Mouse (Mus musculus): ENCODE results near the gene Plscr5. TPM values are rescaled to one million over a fixed set of nuclear protein-coding genes. Genes with fewer than 3 reads are reported as not detected.
A peak's percentile ranks its signal among the peaks of the same experiment; 100 is the strongest.

Plscr5 gene
- polyA plus RNA-seq, 1 experiment from 2014 or later, result not detected

- 82% methylated on average over 5 of the region's 5 CpGs for WGBS
Measured at GRCm38 (mm10) chr9:92199564-92199963, 6.8 kb downstream of the Plscr5 start.

GRCm38 (mm10) chr9:92204397-92204796 is 11.7 kb downstream of the Plscr5 start:
- 41% methylated on average over 2 of the region's 2 CpGs for WGBS
- Histone ChIP-seq H3K9me3 (ENCODE audit: control insufficient read depth, low read length) (no peaks in the 10 kb centered on the region), H3K9ac (ENCODE audit: low read length) (no peak overlapping the region), H3K4me3 (ENCODE audit: low read depth, low read length) (no peak overlapping the region), H3K4me1 (ENCODE audit: control insufficient read depth, insufficient read depth, low read length) (no peaks in the 10 kb centered on the region), H3K27me3 (ENCODE audit: control insufficient read depth, insufficient read depth, low read length) (no peaks in the 10 kb centered on the region), H3K36me3 (ENCODE audit: control insufficient read depth, insufficient read depth, low read length) (no peaks in the 10 kb centered on the region), H3K4me2 (ENCODE audit: low read depth, severe bottlenecking) (no peak overlapping the region), H3K27ac (replicated peaks; ENCODE audit: low read depth, low read length) (no peak overlapping the region)
- ATAC-seq (ENCODE audit: insufficient number of reproducible peaks, low FRiP score, low TSS enrichment, low read depth), result no peak
- no peak for DNase-seq (ENCODE audit: low spot score)

More at GRCm38 (mm10) chr9:92199564-92199963, 6.8 kb downstream of the Plscr5 start:
- Histone ChIP-seq H3K9me3 (ENCODE audit: control insufficient read depth, low read length) (no peaks in the 10 kb centered on the region), H3K36me3 (ENCODE audit: control insufficient read depth, insufficient read depth, low read length) (no peaks in the 10 kb centered on the region), H3K4me2 (ENCODE audit: low read depth, severe bottlenecking) (no peak overlapping the region), H3K4me1 (ENCODE audit: control insufficient read depth, insufficient read depth, low read length) (no peaks in the 10 kb centered on the region), H3K27me3 (ENCODE audit: control insufficient read depth, insufficient read depth, low read length) (no peaks in the 10 kb centered on the region), H3K4me3 (ENCODE audit: low read depth, low read length) (no peak overlapping the region), H3K9ac (ENCODE audit: low read length) (no peak overlapping the region), H3K27ac (replicated peaks; ENCODE audit: low read depth, low read length) (no peak overlapping the region)
- DNase-seq (ENCODE audit: low spot score) (no peak), ATAC-seq (ENCODE audit: insufficient number of reproducible peaks, low FRiP score, low TSS enrichment, low read depth) (no peak)

- Histone ChIP-seq H3K4me2 (ENCODE audit: low read depth, severe bottlenecking) (no peak overlapping the region), H3K27ac (replicated peaks; ENCODE audit: low read depth, low read length) (no peak overlapping the region), H3K27me3 (ENCODE audit: control insufficient read depth, insufficient read depth, low read length) (no peaks in the 10 kb centered on the region), H3K9me3 (ENCODE audit: control insufficient read depth, low read length) (no peaks in the 10 kb centered on the region), H3K9ac (ENCODE audit: low read length) (no peak overlapping the region), H3K4me1 (ENCODE audit: control insufficient read depth, insufficient read depth, low read length) (no peaks in the 10 kb centered on the region), H3K36me3 (ENCODE audit: control insufficient read depth, insufficient read depth, low read length) (no peaks in the 10 kb centered on the region), H3K4me3 (ENCODE audit: low read depth, low read length) (no peak overlapping the region)
- 65% methylated on average over 4 of the region's 4 CpGs for WGBS
- DNase-seq (ENCODE audit: low spot score) (peak; percentile 34), ATAC-seq (ENCODE audit: insufficient number of reproducible peaks, low FRiP score, low TSS enrichment, low read depth) (no peak)
Measured at GRCm38 (mm10) chr9:92207307-92207706, 14.6 kb downstream of the Plscr5 start.

GRCm38 (mm10) chr9:92207757-92208156 is 15.0 kb downstream of the Plscr5 start:
- H3K4me3 ChIP-seq (ENCODE audit: low read depth, low read length), result no peak overlapping the region
- 88% methylated on average over 8 of the region's 8 CpGs for whole genome bisulfite sequencing
- DNase-seq (ENCODE audit: low spot score) (no peak), ATAC-seq (ENCODE audit: insufficient number of reproducible peaks, low FRiP score, low TSS enrichment, low read depth) (no peak)
- no peaks in the 10 kb centered on the region for H3K27me3 ChIP-seq (ENCODE audit: control insufficient read depth, insufficient read depth, low read length)
- H3K9me3 ChIP-seq (ENCODE audit: control insufficient read depth, low read length), result no peaks in the 10 kb centered on the region
- no peak overlapping the region for H3K9ac ChIP-seq (ENCODE audit: low read length)
- no peak overlapping the region for H3K27ac ChIP-seq (replicated peaks; ENCODE audit: low read depth, low read length)
- H3K36me3 ChIP-seq (ENCODE audit: control insufficient read depth, insufficient read depth, low read length), result no peaks in the 10 kb centered on the region
- no peak overlapping the region for H3K4me2 ChIP-seq (ENCODE audit: low read depth, severe bottlenecking)
- no peaks in the 10 kb centered on the region for H3K4me1 ChIP-seq (ENCODE audit: control insufficient read depth, insufficient read depth, low read length)

GRCm38 (mm10) chr9:92209850-92210249 is 17.1 kb downstream of the Plscr5 start:
- no peak overlapping the region for H3K4me2 ChIP-seq (ENCODE audit: low read depth, severe bottlenecking)
- H3K9me3 ChIP-seq (ENCODE audit: control insufficient read depth, low read length), result no peaks in the 10 kb centered on the region
- H3K4me3 ChIP-seq (ENCODE audit: low read depth, low read length), result no peak overlapping the region
- H3K36me3 ChIP-seq (ENCODE audit: control insufficient read depth, insufficient read depth, low read length), result no peaks in the 10 kb centered on the region
- H3K27me3 ChIP-seq (ENCODE audit: control insufficient read depth, insufficient read depth, low read length), result no peaks in the 10 kb centered on the region
- ATAC-seq (ENCODE audit: insufficient number of reproducible peaks, low FRiP score, low TSS enrichment, low read depth) (no peak), DNase-seq (ENCODE audit: low spot score) (no peak)
- 74% methylated on average over 3 of the region's 3 CpGs for WGBS
- no peaks in the 10 kb centered on the region for H3K4me1 ChIP-seq (ENCODE audit: control insufficient read depth, insufficient read depth, low read length)
- no peak overlapping the region for H3K9ac ChIP-seq (ENCODE audit: low read length)
- no peak overlapping the region for H3K27ac ChIP-seq (replicated peaks; ENCODE audit: low read depth, low read length)

- Histone ChIP-seq H3K4me2 (ENCODE audit: low read depth, severe bottlenecking) (no peak overlapping the region), H3K27me3 (ENCODE audit: control insufficient read depth, insufficient read depth, low read length) (no peaks in the 10 kb centered on the region), H3K4me1 (ENCODE audit: control insufficient read depth, insufficient read depth, low read length) (no peaks in the 10 kb centered on the region), H3K36me3 (ENCODE audit: control insufficient read depth, insufficient read depth, low read length) (no peaks in the 10 kb centered on the region), H3K27ac (replicated peaks; ENCODE audit: low read depth, low read length) (no peak overlapping the region), H3K9ac (ENCODE audit: low read length) (no peak overlapping the region), H3K4me3 (ENCODE audit: low read depth, low read length) (no peak overlapping the region), H3K9me3 (ENCODE audit: control insufficient read depth, low read length) (no peaks in the 10 kb centered on the region)
- DNase-seq (ENCODE audit: low spot score), result no peak
- 86% methylated on average over 7 of the region's 7 CpGs for WGBS
- no peak for ATAC-seq (ENCODE audit: insufficient number of reproducible peaks, low FRiP score, low TSS enrichment, low read depth)
Measured at GRCm38 (mm10) chr9:92210386-92210967, 17.7 kb downstream of the Plscr5 start.

GRCm38 (mm10) chr9:92211048-92211447 is 18.3 kb downstream of the Plscr5 start:
- H3K9me3 ChIP-seq (ENCODE audit: control insufficient read depth, low read length), result no peaks in the 10 kb centered on the region
- no peak overlapping the region for H3K27ac ChIP-seq (replicated peaks; ENCODE audit: low read depth, low read length)
- no peaks in the 10 kb centered on the region for H3K36me3 ChIP-seq (ENCODE audit: control insufficient read depth, insufficient read depth, low read length)
- no peak overlapping the region for H3K4me3 ChIP-seq (ENCODE audit: low read depth, low read length)
- no peak overlapping the region for H3K4me2 ChIP-seq (ENCODE audit: low read depth, severe bottlenecking)
- no peak for ATAC-seq (ENCODE audit: insufficient number of reproducible peaks, low FRiP score, low TSS enrichment, low read depth)
- H3K4me1 ChIP-seq (ENCODE audit: control insufficient read depth, insufficient read depth, low read length), result no peaks in the 10 kb centered on the region
- no peak overlapping the region for H3K9ac ChIP-seq (ENCODE audit: low read length)
- WGBS, result 70% methylated on average over 3 of the region's 3 CpGs
- DNase-seq (ENCODE audit: low spot score), result no peak
- no peaks in the 10 kb centered on the region for H3K27me3 ChIP-seq (ENCODE audit: control insufficient read depth, insufficient read depth, low read length)

- no peak overlapping the region for H3K4me2 ChIP-seq (ENCODE audit: low read depth, severe bottlenecking)
- WGBS, result 81% methylated on average over 4 of the region's 4 CpGs
- no peak overlapping the region for H3K9ac ChIP-seq (ENCODE audit: low read length)
- H3K36me3 ChIP-seq (ENCODE audit: control insufficient read depth, insufficient read depth, low read length), result no peaks in the 10 kb centered on the region
- no peaks in the 10 kb centered on the region for H3K9me3 ChIP-seq (ENCODE audit: control insufficient read depth, low read length)
- H3K27ac ChIP-seq (replicated peaks; ENCODE audit: low read depth, low read length), result no peak overlapping the region
- ATAC-seq (ENCODE audit: insufficient number of reproducible peaks, low FRiP score, low TSS enrichment, low read depth), result no peak
- no peak overlapping the region for H3K4me3 ChIP-seq (ENCODE audit: low read depth, low read length)
- DNase-seq (ENCODE audit: low spot score), result no peak
- H3K4me1 ChIP-seq (ENCODE audit: control insufficient read depth, insufficient read depth, low read length), result no peaks in the 10 kb centered on the region
- no peaks in the 10 kb centered on the region for H3K27me3 ChIP-seq (ENCODE audit: control insufficient read depth, insufficient read depth, low read length)
Measured at GRCm38 (mm10) chr9:92217484-92217883, 24.7 kb downstream of the Plscr5 start.

GRCm38 (mm10) chr9:92217896-92218295 is 25.2 kb downstream of the Plscr5 start:
- Histone ChIP-seq H3K27me3 (ENCODE audit: control insufficient read depth, insufficient read depth, low read length) (no peaks in the 10 kb centered on the region), H3K36me3 (ENCODE audit: control insufficient read depth, insufficient read depth, low read length) (no peaks in the 10 kb centered on the region), H3K4me1 (ENCODE audit: control insufficient read depth, insufficient read depth, low read length) (no peaks in the 10 kb centered on the region), H3K27ac (replicated peaks; ENCODE audit: low read depth, low read length) (no peak overlapping the region), H3K9ac (ENCODE audit: low read length) (no peak overlapping the region), H3K4me2 (ENCODE audit: low read depth, severe bottlenecking) (no peak overlapping the region), H3K9me3 (ENCODE audit: control insufficient read depth, low read length) (no peaks in the 10 kb centered on the region), H3K4me3 (ENCODE audit: low read depth, low read length) (no peak overlapping the region)
- no peak for DNase-seq (ENCODE audit: low spot score)
- 91% methylated on average over 2 of the region's 2 CpGs for WGBS
- no peak for ATAC-seq (ENCODE audit: insufficient number of reproducible peaks, low FRiP score, low TSS enrichment, low read depth)

Measured in limb, embryonic 11.5 days (tissue).